Mouse (Mus musculus) cerebellum, adult 2 months (tissue): ENCODE measurements around the gene Lin54.

Experiments
- CTCF ChIP-seq: fragments of 200-500 bp; IDR thresholded peaks from 2 replicates; pipeline ENCODE4 v1.5.1; 2011; ENCODE audit warnings: low read depth, mild to moderate bottlenecking, control low read depth, low read length, moderate library complexity, borderline replicate concordance; ENCODE audit not compliant: insufficient read depth
- POLR2A ChIP-seq: fragments of 200-500 bp; IDR thresholded peaks from 2 replicates; pipeline ENCODE4 v1.6.1; 2011; ENCODE audit warnings: low read length, control low read depth, borderline replicate concordance; ENCODE audit not compliant: insufficient read depth

GRCm38 (mm10) chr5:100428031-100428733 lies 72.3 kb downstream of the Lin54 start:
- TF ChIP-seq CTCF: no peak
- TF ChIP-seq POLR2A: no peak
